Mouse (Mus musculus): ENCODE data around the gene Baz1b. TPM values are rescaled to one million over a fixed set of nuclear protein-coding genes. Genes with fewer than 3 reads are reported as not detected.

Baz1b gene
- polyA plus RNA-seq, 1 experiment from 2014 or later = 61.5 TPM

DNA sequence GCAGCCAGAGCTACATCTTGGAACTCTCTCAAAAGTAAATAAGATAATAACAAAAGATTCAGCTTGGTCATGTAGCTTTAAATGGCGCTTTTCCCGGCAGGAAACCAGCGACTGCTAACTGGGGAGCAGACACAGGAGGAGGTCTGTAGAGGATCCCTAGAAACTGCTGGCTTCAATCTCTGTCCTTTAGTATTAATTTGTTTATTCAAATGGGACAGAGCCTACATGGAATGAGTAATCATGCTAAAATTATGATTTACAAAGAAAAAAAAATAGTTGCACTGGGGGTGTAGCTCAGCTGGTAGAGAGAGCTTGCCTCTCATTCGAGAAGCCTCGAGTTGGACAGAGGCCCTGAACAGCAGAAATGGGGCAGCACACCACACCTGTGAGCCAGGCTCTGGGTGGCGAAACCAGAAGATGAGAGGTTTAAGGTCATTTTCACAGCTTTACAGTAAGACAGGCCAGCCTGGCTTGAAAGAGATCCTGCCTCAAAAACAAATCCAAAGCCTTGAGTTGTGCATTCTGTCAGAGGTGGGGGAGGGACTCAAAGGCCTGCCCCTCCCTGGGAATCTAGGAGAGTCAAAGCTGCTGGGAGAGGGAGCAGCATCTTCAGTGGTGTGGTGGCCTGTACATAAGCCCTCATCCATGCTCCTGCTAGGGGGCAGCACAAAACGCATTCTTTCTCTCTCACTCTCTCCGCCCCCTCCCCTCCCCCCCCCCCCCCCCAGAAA lies 3.8 kb upstream of the Baz1b start:
- 0 out of 2 replicates have a peak, but pooled peaks cover 5% of the 10 kb centered on the region for H3K4me1 ChIP-seq
- H3K27me3 ChIP-seq (replicated peaks; ENCODE audit: low read depth, poor library complexity, severe bottlenecking) = no peaks in the 10 kb centered on the region
- peaks cover 54% of the 10 kb centered on the region for H3K36me3 ChIP-seq (replicated peaks)
- no peak for DNase-seq (ENCODE audit: low spot score)
- 0 out of 2 replicates have a peak overlapping the region, but pooled peaks have one; percentile 19 for H3K27ac ChIP-seq (replicated peaks)
- WGBS = 62% methylated on average over 8 of the region's 8 CpGs
- H3K4me3 ChIP-seq = no peak overlapping the region
- H3K9me3 ChIP-seq = peaks cover 6% of the 10 kb centered on the region; the same call in 1 of the 2 replicates

DNA sequence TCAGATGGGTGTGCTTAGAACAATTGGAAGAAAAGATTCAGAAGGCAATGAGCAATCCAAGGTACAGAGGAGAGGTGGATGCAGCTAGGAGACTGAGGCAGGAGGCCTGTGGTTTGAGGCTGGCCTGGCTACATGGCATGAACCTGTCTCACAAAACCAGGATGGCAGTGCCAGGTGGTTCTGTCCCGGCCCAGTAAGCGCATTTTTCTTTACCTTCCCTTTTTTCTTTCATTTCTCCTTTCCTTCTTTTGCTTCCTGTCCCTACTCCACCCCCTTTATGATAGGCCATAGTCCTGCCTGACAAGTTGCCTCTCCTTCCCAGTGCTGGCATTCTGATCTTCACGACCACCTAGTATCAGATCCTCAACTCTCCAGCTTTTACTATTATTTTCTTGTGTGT lies 2.0 kb upstream of the Baz1b start:
- Histone ChIP-seq H3K27me3 (replicated peaks; ENCODE audit: low read depth, poor library complexity, severe bottlenecking) (no peaks in the 10 kb centered on the region), H3K9me3 (peaks cover 6% of the 10 kb centered on the region; the same call in 1 of the 2 replicates), H3K36me3 (replicated peaks) (peaks cover 49% of the 10 kb centered on the region), H3K4me3 (no peak overlapping the region), H3K27ac (replicated peaks) (no peak overlapping the region), H3K4me1 (peaks cover 21% of the 10 kb centered on the region)
- no peak for DNase-seq (ENCODE audit: low spot score)
- 98% methylated on average over 3 of the region's 3 CpGs for WGBS

DNA sequence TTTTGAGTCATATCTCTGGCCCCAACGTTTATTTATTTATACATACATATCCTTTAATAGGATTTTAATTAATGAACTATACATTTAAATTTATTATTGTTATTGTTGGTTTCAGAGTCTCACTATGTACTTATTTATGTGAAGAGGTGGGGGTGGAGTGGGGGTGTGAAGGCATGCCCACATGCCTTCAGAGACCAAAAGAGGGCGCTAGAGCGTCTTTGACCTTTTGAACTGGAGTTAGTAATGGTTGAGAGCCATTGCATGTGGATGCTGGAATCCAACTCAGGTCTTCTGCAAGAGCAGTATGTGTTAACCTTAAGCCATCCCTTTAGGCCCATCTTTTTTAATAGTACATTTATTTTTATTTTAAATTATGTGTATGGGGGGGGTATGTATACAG lies 1.5 kb upstream of the Baz1b start:
- Histone ChIP-seq H3K27me3 (replicated peaks; ENCODE audit: low read depth, poor library complexity, severe bottlenecking) (no peaks in the 10 kb centered on the region), H3K4me3 (no peak overlapping the region), H3K36me3 (replicated peaks) (peaks cover 49% of the 10 kb centered on the region), H3K27ac (replicated peaks) (peak overlapping the region; percentile 98; the same call in 1 of the 2 replicates), H3K4me1 (peaks cover 27% of the 10 kb centered on the region), H3K9me3 (peaks cover 6% of the 10 kb centered on the region; the same call in 1 of the 2 replicates)
- DNase-seq (ENCODE audit: low spot score) = no peak
- 36% methylated on average over 3 of the region's 3 CpGs for WGBS

DNA sequence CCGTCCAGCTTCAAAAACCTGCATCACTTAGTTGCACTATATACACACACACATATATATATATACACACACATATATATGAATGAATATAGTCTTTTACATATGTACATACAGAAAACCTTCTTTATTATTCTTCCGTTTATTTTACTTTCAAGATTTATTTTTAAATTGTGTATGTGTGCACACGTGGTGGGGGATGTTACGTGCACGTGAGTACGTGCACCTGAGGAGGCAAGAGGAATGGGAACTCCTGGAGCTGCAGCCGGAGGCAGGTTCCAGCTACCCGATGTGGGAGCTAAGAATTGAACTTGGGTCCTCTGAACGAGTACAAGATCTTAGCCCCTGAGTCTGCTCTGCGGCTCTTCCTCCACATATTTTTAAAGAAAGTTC lies 838 bp upstream of the Baz1b start:
- Histone ChIP-seq H3K4me1 (peaks cover 28% of the 10 kb centered on the region), H3K27me3 (replicated peaks; ENCODE audit: low read depth, poor library complexity, severe bottlenecking) (no peaks in the 10 kb centered on the region), H3K27ac (replicated peaks) (peak overlapping the region; percentile 98), H3K4me3 (peak overlapping the region; percentile 98), H3K9me3 (peaks cover 6% of the 10 kb centered on the region; the same call in 1 of the 2 replicates), H3K36me3 (replicated peaks) (peaks cover 48% of the 10 kb centered on the region)
- no peak for DNase-seq (ENCODE audit: low spot score)
- WGBS = 22% methylated on average over 10 of the region's 10 CpGs

DNA sequence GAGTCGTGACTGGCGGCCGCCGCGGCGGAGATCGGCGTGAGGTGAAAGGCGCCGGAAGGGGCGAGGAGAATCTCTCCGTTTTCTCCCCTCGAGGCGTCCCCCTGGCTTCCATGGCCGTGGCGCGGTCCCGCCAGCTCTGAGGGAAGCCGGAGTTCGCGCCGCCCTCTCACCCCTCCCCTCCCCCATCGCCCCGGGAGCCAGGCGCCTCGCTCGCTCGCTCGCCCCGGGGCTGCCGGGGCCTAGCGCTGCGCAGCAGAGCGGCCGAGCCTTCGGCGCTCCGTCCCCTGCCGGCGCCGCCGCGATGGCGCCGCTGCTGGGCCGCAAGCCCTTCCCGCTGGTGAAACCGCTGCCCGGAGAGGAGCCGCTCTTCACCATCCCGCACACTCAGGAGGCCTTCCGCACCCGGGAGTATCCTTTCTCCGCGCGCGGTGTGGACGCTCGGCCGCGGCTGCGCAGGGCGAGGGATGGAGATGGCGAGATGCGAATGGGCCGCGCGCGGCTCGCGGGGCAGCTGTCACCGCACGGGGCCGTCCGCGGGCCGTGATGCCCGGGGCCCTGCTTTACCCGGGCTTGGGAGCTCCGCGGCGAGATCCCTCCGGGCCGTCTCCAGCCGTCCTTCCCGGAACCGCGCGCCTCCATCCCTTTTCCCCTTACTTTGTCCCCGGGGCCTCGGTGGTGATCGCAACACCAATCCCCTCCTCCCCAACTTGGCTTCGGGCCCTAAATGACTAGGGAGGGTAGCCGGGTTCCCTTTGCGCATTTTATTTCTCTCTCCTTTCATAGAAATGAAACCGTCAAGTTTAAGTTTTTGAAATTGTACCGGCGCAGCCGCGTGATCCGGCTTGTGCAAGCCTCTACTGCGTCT lies 517 bp downstream of the Baz1b start:
- H3K36me3 ChIP-seq (replicated peaks) = peaks cover 48% of the 10 kb centered on the region

DNA sequence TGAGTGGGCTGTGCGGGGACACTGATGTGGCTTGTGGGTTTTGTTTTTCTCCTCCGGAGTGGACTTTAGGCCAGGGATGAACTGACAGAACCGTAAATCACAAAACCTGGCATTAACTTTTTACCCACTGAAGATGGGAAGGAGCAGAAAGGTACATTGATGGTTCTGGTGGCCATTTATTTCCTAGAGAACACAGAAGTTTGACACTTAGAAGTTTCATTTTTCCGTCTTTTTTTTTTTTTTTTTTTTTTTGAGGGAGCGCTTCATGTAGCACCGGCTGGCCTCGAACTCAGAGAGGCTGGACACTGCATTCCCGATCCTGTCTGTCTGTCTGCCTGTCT lies 1.1 kb downstream of the Baz1b start:
- peaks cover 6% of the 10 kb centered on the region; the same call in 1 of the 2 replicates for H3K9me3 ChIP-seq
- WGBS = 2% methylated on average over 8 of the region's 8 CpGs
- H3K27ac ChIP-seq (replicated peaks) = peak overlapping the region; percentile 98
- H3K27me3 ChIP-seq (replicated peaks; ENCODE audit: low read depth, poor library complexity, severe bottlenecking) = no peaks in the 10 kb centered on the region
- H3K4me3 ChIP-seq = peak overlapping the region; percentile 98
- peaks cover 41% of the 10 kb centered on the region for H3K4me1 ChIP-seq
- peaks cover 48% of the 10 kb centered on the region for H3K36me3 ChIP-seq (replicated peaks)
- DNase-seq (ENCODE audit: low spot score) = no peak

More for the DNA sequence above, 517 bp downstream of the Baz1b start:
- DNase-seq (ENCODE audit: low spot score) = no peak
- H3K27me3 ChIP-seq (replicated peaks; ENCODE audit: low read depth, poor library complexity, severe bottlenecking) = no peaks in the 10 kb centered on the region
- H3K27ac ChIP-seq (replicated peaks) = peak overlapping the region; percentile 98
- under 1% methylated on average over 102 of the region's 102 CpGs for WGBS
- peaks cover 37% of the 10 kb centered on the region for H3K4me1 ChIP-seq
- peak overlapping the region; percentile 98 for H3K4me3 ChIP-seq
- peaks cover 6% of the 10 kb centered on the region; the same call in 1 of the 2 replicates for H3K9me3 ChIP-seq

DNA sequence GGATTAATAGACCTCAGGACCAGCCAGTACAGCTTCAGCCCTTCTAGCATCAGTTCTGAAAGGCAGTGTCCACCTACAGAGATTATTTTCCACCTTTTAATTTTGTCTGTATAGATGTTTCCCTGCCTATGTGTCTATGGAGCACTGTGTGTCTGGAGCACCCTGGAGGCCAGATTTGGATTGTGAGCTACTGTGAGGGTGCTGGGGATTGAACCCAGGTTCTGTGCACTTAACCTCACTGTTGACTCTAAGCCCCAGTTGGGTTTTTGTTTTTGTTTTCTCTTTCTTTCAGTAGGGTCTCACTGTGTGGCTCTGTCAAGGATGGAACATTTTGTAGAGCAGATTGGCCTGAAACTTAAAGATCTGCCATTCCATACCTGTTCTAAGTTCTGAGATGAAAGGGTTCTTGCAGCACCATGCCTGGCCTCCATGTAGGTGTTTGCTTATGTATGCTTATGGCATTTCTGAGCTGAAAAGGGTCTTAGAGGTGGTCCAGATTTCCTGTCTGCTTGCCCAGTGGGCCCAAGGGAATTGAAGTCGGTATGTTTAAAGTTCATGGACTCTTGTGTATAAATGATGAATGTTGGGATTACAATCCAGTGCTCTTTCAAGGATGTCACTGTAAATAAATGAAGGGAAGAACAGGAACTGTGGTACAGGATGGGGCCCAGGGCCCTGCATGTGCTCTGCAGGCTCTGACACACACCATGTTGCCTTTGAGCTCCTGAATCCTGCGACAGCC lies 2.4 kb downstream of the Baz1b start:
- peak overlapping the region; percentile 40; the same call in 1 of the 2 replicates for H3K27ac ChIP-seq (replicated peaks)
- no peak for DNase-seq (ENCODE audit: low spot score)
- H3K4me1 ChIP-seq = peaks cover 43% of the 10 kb centered on the region
- peak overlapping the region; percentile 98 for H3K4me3 ChIP-seq
- no peaks in the 10 kb centered on the region for H3K27me3 ChIP-seq (replicated peaks; ENCODE audit: low read depth, poor library complexity, severe bottlenecking)
- WGBS = 63% methylated on average over 2 of the region's 2 CpGs
- peaks cover 5% of the 10 kb centered on the region; the same call in 1 of the 2 replicates for H3K9me3 ChIP-seq
- peaks cover 56% of the 10 kb centered on the region for H3K36me3 ChIP-seq (replicated peaks)

DNA sequence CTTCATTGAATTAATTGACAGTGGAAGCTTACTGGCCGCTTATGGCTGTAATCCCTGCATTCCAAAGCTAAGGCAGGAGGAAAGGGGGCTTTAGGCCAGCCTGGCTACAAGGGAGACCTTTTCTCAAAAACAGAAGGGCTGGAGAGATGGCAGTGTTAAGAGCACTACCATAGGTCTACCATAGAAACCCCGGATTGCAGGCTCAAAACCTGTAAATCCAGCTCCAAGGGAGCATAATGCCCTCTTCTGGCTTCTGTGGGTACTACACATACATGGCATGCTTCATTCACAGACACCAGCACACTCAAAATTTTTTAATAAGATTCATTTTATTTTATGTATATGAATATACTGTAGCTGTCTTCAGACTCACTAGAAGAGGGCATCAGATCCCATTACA lies 4.6 kb downstream of the Baz1b start:
- peaks cover 38% of the 10 kb centered on the region for H3K4me1 ChIP-seq
- no peaks in the 10 kb centered on the region for H3K9me3 ChIP-seq
- H3K36me3 ChIP-seq (replicated peaks) = peaks cover 78% of the 10 kb centered on the region
- no peak overlapping the region for H3K27ac ChIP-seq (replicated peaks)
- H3K27me3 ChIP-seq (replicated peaks; ENCODE audit: low read depth, poor library complexity, severe bottlenecking) = no peaks in the 10 kb centered on the region
- WGBS = 30% methylated on average over 2 of the region's 2 CpGs
- peak; percentile 69 for DNase-seq (ENCODE audit: low spot score)
- H3K4me3 ChIP-seq = peak overlapping the region; percentile 6; the same call in 1 of the 2 replicates

DNA sequence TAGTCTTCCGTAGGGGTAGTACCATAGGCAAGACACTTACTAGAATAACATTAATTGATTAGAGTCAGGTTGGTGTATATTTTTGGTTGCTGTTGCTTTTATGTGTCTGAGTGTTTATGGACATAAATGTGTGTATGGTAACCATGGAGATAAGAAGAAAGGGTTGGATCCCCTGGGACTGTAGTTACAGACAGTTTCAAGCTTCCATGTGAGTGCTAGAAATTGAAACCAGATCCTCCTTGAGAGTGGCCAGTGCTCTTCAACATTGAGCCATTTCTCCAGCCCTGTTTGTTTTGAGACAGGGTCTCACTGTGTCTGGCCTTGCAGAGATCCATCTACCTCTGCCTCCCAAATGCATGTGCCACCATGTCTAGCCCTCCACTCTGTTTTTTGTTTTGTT lies 5.4 kb downstream of the Baz1b start:
- H3K9me3 ChIP-seq = no peaks in the 10 kb centered on the region
- 91% methylated on average over 1 of the region's 1 CpGs for WGBS
- H3K4me3 ChIP-seq = no peak overlapping the region
- no peak overlapping the region for H3K27ac ChIP-seq (replicated peaks)
- DNase-seq (ENCODE audit: low spot score) = no peak
- peaks cover 86% of the 10 kb centered on the region for H3K36me3 ChIP-seq (replicated peaks)
- H3K27me3 ChIP-seq (replicated peaks; ENCODE audit: low read depth, poor library complexity, severe bottlenecking) = no peaks in the 10 kb centered on the region
- H3K4me1 ChIP-seq = peaks cover 38% of the 10 kb centered on the region

DNA sequence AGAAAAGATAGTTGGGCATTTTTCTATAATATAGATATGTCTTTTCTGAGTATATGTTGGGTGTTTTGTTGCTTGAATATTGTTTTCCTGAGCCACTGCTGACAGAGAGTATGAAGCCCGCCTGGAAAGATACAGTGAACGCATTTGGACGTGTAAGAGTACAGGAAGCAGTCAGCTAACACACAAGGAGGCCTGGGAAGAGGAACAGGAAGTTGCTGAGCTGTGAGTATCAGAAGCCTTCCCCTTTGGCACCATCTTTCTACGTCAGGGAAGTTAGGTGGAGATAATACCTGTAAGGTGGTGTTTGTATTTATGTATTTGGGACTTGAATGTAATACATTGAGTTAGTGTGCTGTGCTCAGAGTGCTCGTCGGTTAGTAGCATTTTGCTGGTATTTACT lies 9.3 kb downstream of the Baz1b start:
- H3K4me1 ChIP-seq = peaks cover 15% of the 10 kb centered on the region
- DNase-seq (ENCODE audit: low spot score) = no peak

DNA sequence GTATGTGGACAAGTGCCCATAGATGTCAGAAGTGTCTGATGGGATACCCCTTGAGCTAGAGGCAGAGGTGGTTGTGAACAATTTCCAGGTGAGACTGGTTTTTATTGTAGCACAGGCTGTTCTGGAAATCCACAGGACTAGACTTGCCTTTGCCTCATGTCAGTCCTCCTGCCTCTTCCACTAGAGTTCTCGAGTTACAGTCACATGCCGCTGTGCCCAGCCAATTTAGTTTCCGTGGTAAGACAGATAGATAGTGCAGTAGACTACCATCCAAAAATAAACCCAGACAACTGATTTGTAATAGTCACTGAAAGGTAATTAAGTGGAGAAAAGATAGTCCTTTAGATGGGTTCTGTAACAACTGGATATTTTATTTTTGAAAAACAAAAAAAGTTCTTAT lies 15.7 kb downstream of the Baz1b start:
- DNase-seq (ENCODE audit: low spot score) = no peak
- WGBS = 70% methylated on average over 3 of the region's 3 CpGs
- peaks cover 96% of the 10 kb centered on the region for H3K36me3 ChIP-seq (replicated peaks)
- no peak overlapping the region for H3K27ac ChIP-seq (replicated peaks)
- H3K4me1 ChIP-seq = no peaks in the 10 kb centered on the region
- no peaks in the 10 kb centered on the region for H3K9me3 ChIP-seq
- no peaks in the 10 kb centered on the region for H3K27me3 ChIP-seq (replicated peaks; ENCODE audit: low read depth, poor library complexity, severe bottlenecking)
- no peak overlapping the region for H3K4me3 ChIP-seq

More for the DNA sequence above, 9.3 kb downstream of the Baz1b start:
- no peaks in the 10 kb centered on the region for H3K27me3 ChIP-seq (replicated peaks; ENCODE audit: low read depth, poor library complexity, severe bottlenecking)
- no peak overlapping the region for H3K27ac ChIP-seq (replicated peaks)
- H3K4me3 ChIP-seq = no peak overlapping the region
- H3K36me3 ChIP-seq (replicated peaks) = peaks cover 100% of the 10 kb centered on the region
- H3K9me3 ChIP-seq = no peaks in the 10 kb centered on the region
- 90% methylated on average over 6 of the region's 6 CpGs for WGBS

DNA sequence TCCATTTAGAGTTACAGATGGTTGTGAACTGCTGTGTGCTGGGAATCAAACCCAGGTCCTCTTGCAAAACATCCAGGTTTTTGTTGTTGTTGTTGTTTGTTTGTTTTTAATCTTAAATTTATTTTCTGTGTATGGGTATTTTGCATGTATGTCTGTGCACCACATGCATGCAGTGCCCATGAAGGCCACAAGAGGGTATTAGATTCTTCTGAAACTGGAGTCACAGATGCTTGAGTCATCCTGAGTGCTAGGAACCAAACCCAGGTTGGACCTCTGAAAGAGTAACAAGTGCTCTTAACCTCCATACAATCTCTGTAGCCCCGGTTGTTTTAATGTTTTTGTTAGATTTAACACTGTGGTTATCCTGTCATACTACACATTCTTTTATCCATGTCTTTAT lies 21.1 kb downstream of the Baz1b start:
- H3K4me3 ChIP-seq = no peak overlapping the region
- H3K27me3 ChIP-seq (replicated peaks; ENCODE audit: low read depth, poor library complexity, severe bottlenecking) = no peaks in the 10 kb centered on the region
- no peak overlapping the region for H3K27ac ChIP-seq (replicated peaks)
- H3K9me3 ChIP-seq = no peaks in the 10 kb centered on the region
- H3K4me1 ChIP-seq = no peaks in the 10 kb centered on the region
- WGBS = 94% methylated on average over 1 of the region's 1 CpGs
- peaks cover 99% of the 10 kb centered on the region for H3K36me3 ChIP-seq (replicated peaks)
- DNase-seq (ENCODE audit: low spot score) = no peak

Measured in embryonic facial prominence, embryonic 10.5 days (tissue).